Mouse (Mus musculus) heart, adult 2 months (tissue): Measurements from ENCODE around the gene Hrh2.

Source experiments
- CTCF ChIP-seq: fragments of 200-600 bp; IDR thresholded peaks from 2 replicates; pipeline ENCODE4 v1.8.1; 2022; ENCODE audit warnings: antibody characterized with exemption, mild to moderate bottlenecking, moderate library complexity
- EP300 ChIP-seq: fragments of 200-500 bp; IDR thresholded peaks from 2 replicates; pipeline ENCODE4 v1.6.1; 2011; ENCODE audit warnings: low read depth, low read length, control low read depth; ENCODE audit not compliant: insufficient read depth

- TF ChIP-seq CTCF (no peak), EP300 (no peak)
Measured at GRCm38 (mm10) chr13:54206140-54206753, 14.3 kb downstream of the Hrh2 start.
